Mouse (Mus musculus) ES-E14 (cell line): ENCODE data around the gene Olfr1257. TPM values are rescaled to one million over a fixed set of nuclear protein-coding genes. Genes with fewer than 3 reads are reported as not detected.
"Not testable (repeated sequence)": the region's sequence is repeated elsewhere in the genome, so short reads cannot be mapped to it uniquely, and the experiment has no call there.

Experiments used
- DNase-seq: peaks from one replicate; pipeline ENCODE4 v3.0.0-alpha.2; 2013; ENCODE audit warnings: low read depth, low spot score
- H3K27ac ChIP-seq: 2 replicates; pipeline ENCODE4 v1.5.1; 2012; ENCODE audit warnings: low read depth, mild to moderate bottlenecking, low read length, moderate library complexity, mixed read lengths; ENCODE audit not compliant: poor library complexity, insufficient read depth, severe bottlenecking
- H3K36me3 ChIP-seq: 2 replicates; pipeline ENCODE4 v1.6.1; 2012; ENCODE audit warnings: mild to moderate bottlenecking, low read length, moderate library complexity, mixed read lengths; ENCODE audit not compliant: control insufficient read depth, poor library complexity, insufficient read depth, severe bottlenecking
- H3K4me1 ChIP-seq, 2 experiments: fragments of 150-350 bp in 1 of 2; sonication (generic) in 1 of 2; 2 replicates each; pipeline ENCODE4 v1.6.1; 2012; ENCODE audit warnings: low read length in 2 of 2, mild to moderate bottlenecking in 1 of 2, mixed read lengths in 1 of 2; ENCODE audit not compliant: control insufficient read depth in 2 of 2, insufficient read depth in 2 of 2, poor library complexity in 1 of 2
- H3K4me3 ChIP-seq, 2 experiments: fragments of 150-350 bp in 1 of 2; sonication (generic) in 1 of 2; 2 replicates each; pipeline ENCODE4 v1.5.1; 2012; ENCODE audit warnings: low read length in 2 of 2, low read depth in 1 of 2, mild to moderate bottlenecking in 1 of 2, mixed read lengths in 1 of 2; ENCODE audit not compliant: insufficient read depth in 1 of 2, poor library complexity in 1 of 2, severe bottlenecking in 1 of 2
- H3K9ac ChIP-seq: 2 replicates; pipeline ENCODE4 v1.6.1; 2012; ENCODE audit warnings: low read depth, mild to moderate bottlenecking, low read length, mixed read lengths; ENCODE audit not compliant: poor library complexity, insufficient read depth, severe bottlenecking
- H3K9me3 ChIP-seq: fragments of 150-350 bp; sonication (generic); 2 replicates; pipeline ENCODE4 v1.6.1; 2012; ENCODE audit warnings: low read depth, mild to moderate bottlenecking, low read length; ENCODE audit not compliant: control insufficient read depth, insufficient read depth
- CHD2 ChIP-seq: IDR thresholded peaks from 2 replicates; pipeline ENCODE4 v1.6.1; 2014; ENCODE audit warnings: mild to moderate bottlenecking, low read depth, low read length, inconsistent platforms
- HCFC1 ChIP-seq: IDR thresholded peaks from 2 replicates; pipeline ENCODE4 v1.6.1; 2012; ENCODE audit warnings: low read length, inconsistent platforms, borderline replicate concordance; ENCODE audit not compliant: insufficient read depth
- MAFK ChIP-seq: IDR thresholded peaks from 2 replicates; pipeline ENCODE4 v1.6.1; 2014; ENCODE audit warnings: mild to moderate bottlenecking, low read depth, low read length, inconsistent platforms; ENCODE audit not compliant: insufficient read depth
- ZC3H11A ChIP-seq: IDR thresholded peaks from 2 replicates; pipeline ENCODE4 v1.6.1; 2012; ENCODE audit warnings: low read depth, mild to moderate bottlenecking, inconsistent platforms, low read length, borderline replicate concordance
- ZNF384 ChIP-seq: IDR thresholded peaks from 2 replicates; pipeline ENCODE4 v1.6.1; 2012; ENCODE audit warnings: low read depth, low read length, inconsistent platforms
- in situ Hi-C, 2 experiments: fragments of 600-800 bp; cut with MboI; formaldehyde crosslinking; loops; one replicate each; pipeline ENCODE4 v1.15.1; 2025; ENCODE audit warnings: low sequenced_read_pairs in 2 of 2, inconsistent platforms in 1 of 2; ENCODE audit not compliant: unreplicated experiment in 2 of 2
- total RNA-seq: library from RNA; depleted of rRNA; stranded (reverse); fragments of 300-350 nt; gene quantifications from 2 replicates; pipeline ENCODE4 v1.2.3, GENCODE M21; 2012; rRNA removed

The Olfr1257 gene
- total RNA-seq: not detected in 2 replicates

DNA sequence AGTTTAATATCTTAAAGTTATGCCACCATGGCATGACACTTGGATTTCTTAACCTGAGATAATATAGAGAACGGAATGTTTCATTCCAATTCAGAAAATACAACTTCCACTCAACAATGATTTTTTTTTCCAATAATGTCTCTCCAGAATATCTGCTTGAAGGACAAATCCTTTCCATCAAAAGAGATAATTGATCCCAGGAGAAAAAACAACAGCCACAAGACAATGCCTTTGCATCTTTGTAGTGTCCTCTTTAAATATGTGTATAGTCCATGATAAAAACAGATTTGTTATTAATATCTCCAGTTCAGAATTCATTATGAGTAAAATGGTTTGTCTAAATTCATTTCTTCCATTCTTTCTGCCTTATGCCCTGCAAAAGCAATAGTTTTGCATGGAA lies at the start of gene Olfr1257:
TSS of gene Olfr1257 (plus strand) at position 301 of the 400 bp plus-strand sequence.
- no peak within 1 kb of the TSS for H3K9ac ChIP-seq
- H3K27ac ChIP-seq: no peak within 1 kb of the TSS
- no peaks in the 10 kb centered on the region for H3K36me3 ChIP-seq
- no peaks in the 10 kb centered on the region for H3K4me1 ChIP-seq
- H3K9me3 ChIP-seq: peaks cover 4% of the 10 kb centered on the region; the same call in 1 of the 2 replicates
- in situ Hi-C loops: no loop called here
- no peak within 1 kb of the TSS for H3K4me3 ChIP-seq
- TF ChIP-seq ZNF384: no peak
- TF ChIP-seq MAFK: no peak
- no peak for TF ChIP-seq CHD2
- no peak for TF ChIP-seq HCFC1
- no peak for TF ChIP-seq ZC3H11A
- no peak for DNase-seq

DNA sequence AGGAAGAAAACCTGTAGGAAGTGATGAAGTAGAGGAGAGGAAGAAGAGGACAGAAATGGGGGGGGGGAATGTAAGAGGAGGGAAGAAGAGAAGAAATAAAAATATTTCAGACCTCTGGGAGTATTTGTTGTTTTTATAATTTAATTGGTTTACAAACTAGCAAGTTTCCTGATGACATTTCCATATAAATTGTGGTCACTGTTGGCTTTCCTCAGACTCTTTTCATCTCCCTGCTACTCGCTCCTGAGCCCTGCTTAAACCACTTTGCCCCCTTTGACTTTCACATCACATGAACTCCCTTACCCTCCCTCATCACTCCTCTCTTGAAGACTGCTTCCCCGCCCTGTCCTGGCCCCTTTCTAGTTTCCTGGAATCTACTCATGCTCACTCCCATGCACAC lies 36.8 kb upstream of the Olfr1257 start, which contains the start of gene Olfr1256:
TSS of gene Olfr1256 (minus strand) at position 101 of the 400 bp plus-strand sequence.
- no peak within 1 kb of the TSS for H3K4me3 ChIP-seq
- H3K9ac ChIP-seq: no peak within 1 kb of the TSS
- no peak within 1 kb of the TSS for H3K27ac ChIP-seq
- in situ Hi-C loops: no loop called here
- no peak for DNase-seq
- no peaks in the 10 kb centered on the region for H3K4me1 ChIP-seq
- no peaks in the 10 kb centered on the region for H3K9me3 ChIP-seq
- no peak for TF ChIP-seq ZC3H11A
- no peak for TF ChIP-seq ZNF384
- no peaks in the 10 kb centered on the region for H3K36me3 ChIP-seq

DNA sequence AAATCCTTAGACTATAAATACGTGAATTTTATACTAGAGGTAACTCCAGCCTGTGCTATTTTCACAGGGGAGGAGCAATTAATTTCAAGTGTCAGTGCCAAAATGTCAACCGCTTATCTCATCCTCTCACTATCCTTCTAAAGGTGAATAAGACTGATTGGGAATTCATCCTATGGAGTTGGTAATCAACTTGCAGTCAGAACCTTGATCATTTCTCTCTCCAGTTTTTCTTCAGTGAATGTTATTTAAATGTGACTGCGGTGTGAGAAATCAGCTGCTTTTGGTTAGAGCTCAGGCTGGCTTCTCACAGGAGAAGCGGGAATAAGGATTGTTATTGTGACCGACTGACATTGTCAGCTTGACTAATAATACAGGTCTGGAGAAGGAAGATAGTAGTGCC lies 30.1 kb upstream of the Olfr1257 start, which contains the start of gene Olfr48:
TSS of gene Olfr48 (minus strand) at position 101 of the 400 bp plus-strand sequence.
- in situ Hi-C loops: no loop called here
- TF ChIP-seq ZC3H11A (no peak), MAFK (no peak), HCFC1 (no peak), CHD2 (no peak), ZNF384 (no peak)
- no peak within 1 kb of the TSS for H3K9ac ChIP-seq
- no peaks in the 10 kb centered on the region for H3K9me3 ChIP-seq
- DNase-seq: no peak
- no peaks in the 10 kb centered on the region for H3K36me3 ChIP-seq
- no peaks in the 10 kb centered on the region for H3K4me1 ChIP-seq
- H3K4me3 ChIP-seq: no peak within 1 kb of the TSS
- H3K27ac ChIP-seq: no peak within 1 kb of the TSS

DNA sequence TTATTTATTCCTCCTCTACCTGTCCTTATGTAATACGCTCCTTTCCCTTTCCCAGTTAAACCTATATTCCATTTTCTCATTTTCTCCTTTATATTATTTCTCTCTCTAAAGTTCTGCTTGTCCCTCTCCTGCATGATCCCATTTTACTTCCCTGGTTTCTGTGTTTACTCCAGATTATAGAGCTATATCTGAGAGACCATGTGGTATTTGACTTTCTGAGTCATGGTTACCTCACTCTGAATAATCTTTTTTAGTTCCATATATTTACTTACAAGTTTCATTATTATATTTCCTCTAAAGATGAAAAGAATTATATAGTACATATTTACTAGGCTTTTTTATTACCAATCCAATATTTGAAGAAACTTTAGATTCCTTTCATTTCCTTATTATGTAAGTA lies 29.0 kb upstream of the Olfr1257 start:
- H3K4me3 ChIP-seq: no peak overlapping the region
- no peaks in the 10 kb centered on the region for H3K4me1 ChIP-seq
- no peak for TF ChIP-seq ZNF384
- TF ChIP-seq CHD2: no peak
- TF ChIP-seq ZC3H11A: no peak
- no peak for TF ChIP-seq HCFC1
- TF ChIP-seq MAFK: no peak
- no peaks in the 10 kb centered on the region for H3K9me3 ChIP-seq
- no peak for DNase-seq
- no peak overlapping the region for H3K27ac ChIP-seq
- in situ Hi-C loops: no loop called here
- no peaks in the 10 kb centered on the region for H3K36me3 ChIP-seq
- no peak overlapping the region for H3K9ac ChIP-seq

DNA sequence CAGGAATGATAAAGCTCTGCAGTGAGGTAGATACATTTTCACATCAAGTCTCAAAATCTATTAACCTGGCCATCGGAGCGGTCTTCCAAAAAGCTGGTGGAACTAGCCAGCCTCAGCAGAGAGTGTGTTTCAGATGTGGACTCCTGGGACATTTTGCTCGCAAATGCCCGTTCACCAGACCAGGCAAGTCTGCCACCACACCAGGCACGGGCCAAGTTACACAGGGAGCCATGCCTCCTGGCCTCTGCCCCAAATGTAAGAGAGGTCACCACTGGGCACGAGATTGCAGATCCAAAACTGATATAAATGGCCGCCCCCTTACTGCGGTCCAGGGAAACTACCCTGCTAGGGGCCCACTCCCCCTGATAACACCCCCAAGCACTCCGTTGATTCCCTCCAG lies 34.4 kb downstream of the Olfr1257 start:
- H3K4me1 ChIP-seq, H3K36me3 ChIP-seq, DNase-seq, H3K27ac ChIP-seq, H3K9me3 ChIP-seq, in situ Hi-C loops: not testable (repeated sequence)
- H3K9ac ChIP-seq: peak overlapping the region; percentile 62
- peak overlapping the region; percentile 57 to 70 for H3K4me3 ChIP-seq
